Mouse (Mus musculus) lung, embryonic 16.5 days (tissue): ENCODE measurements at regions not wholly inside any gene's neighbourhood (a gene's known extent, or its start where the extent isn't known, plus 50 kb on each side); places are given as distances from the start of the nearest gene placed in this dataset.

Experiments used
- ATAC-seq: fragments of 200-750 bp; cut with Nextera tagmentation; 2 replicates; pipeline ENCODE4 v1.8.0; 2017; ENCODE audit warnings: low read depth, mild to moderate bottlenecking, moderate library complexity
- H3K27ac ChIP-seq: fragments of 300-500 bp; sonication (generic); 2 replicates; pipeline ENCODE4 v1.5.1; 2014; ENCODE audit warnings: mild to moderate bottlenecking, control low read depth, low read length
- H3K27me3 ChIP-seq: fragments of 300-500 bp; sonication (generic); 2 replicates; pipeline ENCODE4 v1.6.1; 2014; ENCODE audit warnings: low read depth, low read length, mixed read lengths; ENCODE audit not compliant: control insufficient read depth, insufficient read depth
- H3K36me3 ChIP-seq: fragments of 300-500 bp; sonication (generic); 2 replicates; pipeline ENCODE4 v1.6.1; 2014; ENCODE audit warnings: low read length; ENCODE audit not compliant: control insufficient read depth, insufficient read depth
- H3K4me1 ChIP-seq: fragments of 300-500 bp; sonication (generic); replicated peaks from 2 replicates; pipeline ENCODE4 v1.6.1; 2014; ENCODE audit warnings: low read length, mixed read lengths; ENCODE audit not compliant: control insufficient read depth, insufficient read depth
- H3K4me2 ChIP-seq: fragments of 300-500 bp; sonication (generic); 2 replicates; pipeline ENCODE4 v1.6.1; 2014; ENCODE audit warnings: low read depth, low read length, control low read depth
- H3K4me3 ChIP-seq: fragments of 300-500 bp; sonication (generic); 2 replicates; pipeline ENCODE4 v1.5.1; 2014; ENCODE audit warnings: mild to moderate bottlenecking, low read length, control low read depth
- H3K9ac ChIP-seq: fragments of 300-500 bp; sonication (generic); 2 replicates; pipeline ENCODE4 v1.6.1; 2014; ENCODE audit warnings: low read length, control low read depth
- H3K9me3 ChIP-seq: fragments of 300-500 bp; sonication (generic); 2 replicates; pipeline ENCODE4 v1.6.1; 2016; ENCODE audit warnings: low read length; ENCODE audit not compliant: control insufficient read depth
- WGBS: fragments of 180-500 bp; shearing (Covaris S2); extraction: QIAGEN DNeasy Blood & Tissue Kit; methylation state at CpG from one replicate; pipeline ENCODE4 v1.1.7; 2014; 5-methylcytosine and 5-hydroxymethylcytosine counted together

GRCm38 (mm10) chr13:94619511-94619910 lies 169.2 kb upstream of the Tbca start:
- H3K36me3 ChIP-seq: no peaks in the 10 kb centered on the region
- no peaks in the 10 kb centered on the region for H3K9me3 ChIP-seq
- H3K27ac ChIP-seq: no peak overlapping the region
- no peak overlapping the region for H3K4me3 ChIP-seq
- H3K9ac ChIP-seq: no peak overlapping the region
- peaks cover 3% of the 10 kb centered on the region for H3K27me3 ChIP-seq
- no peak for ATAC-seq
- H3K4me1 ChIP-seq: no peaks in the 10 kb centered on the region
- no peak overlapping the region for H3K4me2 ChIP-seq
- 67% methylated on average over 4 of the region's 4 CpGs for WGBS

- Histone ChIP-seq H3K27me3 (no peaks in the 10 kb centered on the region; the same call in 1 of the 2 replicates), H3K4me1 (no peaks in the 10 kb centered on the region), H3K4me2 (no peak overlapping the region), H3K9ac (no peak overlapping the region), H3K27ac (no peak overlapping the region), H3K9me3 (no peaks in the 10 kb centered on the region), H3K36me3 (no peaks in the 10 kb centered on the region), H3K4me3 (no peak overlapping the region)
- 78% methylated on average over 1 of the region's 1 CpGs for WGBS
- ATAC-seq: no peak
These were observed 158.7 kb upstream of the Tbca start for GRCm38 (mm10) chr13:94630055-94630454.

- Histone ChIP-seq H3K4me2 (no peak overlapping the region), H3K9ac (no peak overlapping the region), H3K27me3 (no peaks in the 10 kb centered on the region; the same call in 1 of the 2 replicates), H3K4me1 (no peaks in the 10 kb centered on the region), H3K4me3 (no peak overlapping the region), H3K36me3 (no peaks in the 10 kb centered on the region), H3K27ac (no peak overlapping the region), H3K9me3 (no peaks in the 10 kb centered on the region)
- 93% methylated on average over 6 of the region's 6 CpGs for WGBS
- ATAC-seq: no peak
These were observed 158.0 kb upstream of the Tbca start for GRCm38 (mm10) chr13:94630685-94631084.

- H3K4me3 ChIP-seq: no peak overlapping the region
- H3K4me1 ChIP-seq: no peaks in the 10 kb centered on the region
- no peak overlapping the region for H3K9ac ChIP-seq
- no peak overlapping the region for H3K27ac ChIP-seq
- no peak for ATAC-seq
- no peak overlapping the region for H3K4me2 ChIP-seq
- WGBS: 47% methylated on average over 5 of the region's 5 CpGs
- no peaks in the 10 kb centered on the region; the same call in 1 of the 2 replicates for H3K27me3 ChIP-seq
- H3K36me3 ChIP-seq: no peaks in the 10 kb centered on the region
- no peaks in the 10 kb centered on the region for H3K9me3 ChIP-seq
These were observed 156.0 kb upstream of the Tbca start for GRCm38 (mm10) chr13:94632730-94633129.

- no peak overlapping the region for H3K27ac ChIP-seq
- no peak overlapping the region for H3K9ac ChIP-seq
- ATAC-seq: no peak
- no peaks in the 10 kb centered on the region for H3K4me1 ChIP-seq
- no peaks in the 10 kb centered on the region for H3K36me3 ChIP-seq
- H3K9me3 ChIP-seq: no peaks in the 10 kb centered on the region
- no peak overlapping the region for H3K4me2 ChIP-seq
- peaks cover 4% of the 10 kb centered on the region; the same call in 1 of the 2 replicates for H3K27me3 ChIP-seq
- 60% methylated on average over 5 of the region's 5 CpGs for WGBS
- no peak overlapping the region for H3K4me3 ChIP-seq
These were observed 148.4 kb upstream of the Tbca start for GRCm38 (mm10) chr13:94640336-94640735.

- ATAC-seq: no peak
- 72% methylated on average over 19 of the region's 19 CpGs for whole genome bisulfite sequencing
- no peak overlapping the region for H3K4me2 ChIP-seq
- H3K9ac ChIP-seq: no peak overlapping the region
- no peak overlapping the region for H3K27ac ChIP-seq
- H3K9me3 ChIP-seq: no peaks in the 10 kb centered on the region
- H3K36me3 ChIP-seq: no peaks in the 10 kb centered on the region
- H3K4me3 ChIP-seq: no peak overlapping the region
- H3K4me1 ChIP-seq: no peaks in the 10 kb centered on the region
- H3K27me3 ChIP-seq: peaks cover 8% of the 10 kb centered on the region; the same call in 1 of the 2 replicates
These were observed 143.2 kb upstream of the Tbca start for GRCm38 (mm10) chr13:94645241-94646206.

- H3K36me3 ChIP-seq: no peaks in the 10 kb centered on the region
- no peak overlapping the region for H3K4me3 ChIP-seq
- H3K4me2 ChIP-seq: no peak overlapping the region
- H3K27ac ChIP-seq: no peak overlapping the region
- peaks cover 8% of the 10 kb centered on the region; the same call in 1 of the 2 replicates for H3K27me3 ChIP-seq
- no peak overlapping the region for H3K9ac ChIP-seq
- H3K4me1 ChIP-seq: no peaks in the 10 kb centered on the region
- WGBS: 57% methylated on average over 2 of the region's 2 CpGs
- ATAC-seq: no peak
- no peaks in the 10 kb centered on the region for H3K9me3 ChIP-seq
These were observed 142.4 kb upstream of the Tbca start for GRCm38 (mm10) chr13:94646326-94646725.

GRCm38 (mm10) chr13:94646781-94647555 lies 141.7 kb upstream of the Tbca start:
- H3K9ac ChIP-seq: no peak overlapping the region
- H3K4me2 ChIP-seq: no peak overlapping the region
- no peaks in the 10 kb centered on the region for H3K36me3 ChIP-seq
- 40% methylated on average over 12 of the region's 12 CpGs for WGBS
- peak; percentile 64 for ATAC-seq
- H3K4me3 ChIP-seq: no peak overlapping the region
- H3K9me3 ChIP-seq: no peaks in the 10 kb centered on the region
- H3K4me1 ChIP-seq: no peaks in the 10 kb centered on the region
- peaks cover 8% of the 10 kb centered on the region; the same call in 1 of the 2 replicates for H3K27me3 ChIP-seq
- H3K27ac ChIP-seq: no peak overlapping the region

- no peak overlapping the region for H3K4me3 ChIP-seq
- H3K27ac ChIP-seq: no peak overlapping the region
- no peaks in the 10 kb centered on the region for H3K36me3 ChIP-seq
- no peak overlapping the region for H3K4me2 ChIP-seq
- peaks cover 8% of the 10 kb centered on the region; the same call in 1 of the 2 replicates for H3K27me3 ChIP-seq
- no peaks in the 10 kb centered on the region for H3K4me1 ChIP-seq
- 55% methylated on average over 5 of the region's 5 CpGs for WGBS
- no peaks in the 10 kb centered on the region for H3K9me3 ChIP-seq
- ATAC-seq: 0 out of 2 replicates have a peak, but pooled peaks have one; percentile 15
- H3K9ac ChIP-seq: no peak overlapping the region
These were observed 141.1 kb upstream of the Tbca start for GRCm38 (mm10) chr13:94647566-94647965.
